Mouse (Mus musculus): ENCODE results near the gene Nek7.

The Nek7 gene

DNA sequence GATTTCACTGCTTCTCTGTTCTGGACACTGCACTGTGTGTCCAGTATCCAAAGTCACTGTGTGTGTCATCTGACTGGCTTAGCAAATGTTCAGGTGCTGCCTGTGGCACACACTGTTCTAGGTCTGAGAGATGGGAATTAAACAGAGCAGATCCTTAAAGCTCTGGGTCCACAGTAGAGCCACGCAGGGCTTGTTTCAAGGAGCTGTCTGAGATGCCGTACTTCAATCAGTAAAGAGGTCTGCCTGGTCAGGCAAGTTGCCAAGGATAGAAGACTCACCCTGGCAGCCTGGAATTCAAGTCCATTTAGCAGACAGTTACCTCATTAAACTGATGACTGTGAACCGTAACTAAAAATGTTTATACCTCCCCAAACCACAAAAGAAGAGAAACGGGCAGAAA lies 112.9 kb downstream of the Nek7 start:
- DNase-seq = no peak

DNA sequence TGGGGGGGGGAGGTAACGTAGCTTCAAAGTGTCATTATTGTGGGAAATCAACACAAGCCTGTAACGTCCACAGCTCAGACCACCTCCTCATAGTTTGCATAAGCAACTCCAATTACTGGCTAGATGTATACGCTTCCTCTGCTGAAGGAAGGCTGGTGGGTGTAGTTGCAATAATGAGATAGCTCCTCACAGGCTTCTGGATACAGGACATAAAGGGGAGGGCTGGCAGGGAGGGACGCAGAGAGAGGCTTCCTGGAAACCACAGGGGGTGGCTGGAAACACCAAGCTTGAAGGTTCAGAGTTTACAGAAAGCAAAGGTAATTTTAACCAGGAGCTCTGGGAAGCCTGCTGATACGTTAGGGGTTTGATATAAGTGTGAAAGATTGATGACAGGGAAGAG lies 115.7 kb downstream of the Nek7 start:
- DNase-seq = peak; percentile 18

DNA sequence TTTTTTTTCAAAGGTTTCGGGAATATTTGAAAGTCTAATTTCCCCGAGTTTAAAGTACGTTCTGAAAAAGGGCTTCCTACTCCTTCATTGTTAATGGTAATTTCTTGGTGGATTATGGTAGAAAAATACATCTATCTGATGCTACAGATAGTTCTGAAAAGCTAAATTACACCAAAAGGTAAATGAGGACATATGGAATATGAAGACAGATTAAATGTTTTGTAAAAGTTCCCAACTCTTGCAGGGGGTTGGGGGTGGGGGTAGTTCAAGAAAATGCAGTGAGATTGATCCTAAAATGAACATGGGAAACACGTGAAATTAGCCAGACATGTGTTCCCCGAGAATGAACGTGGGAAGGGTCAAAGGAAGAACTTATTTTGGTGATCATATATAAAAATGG lies 119.2 kb downstream of the Nek7 start:
- no peak for DNase-seq

DNA sequence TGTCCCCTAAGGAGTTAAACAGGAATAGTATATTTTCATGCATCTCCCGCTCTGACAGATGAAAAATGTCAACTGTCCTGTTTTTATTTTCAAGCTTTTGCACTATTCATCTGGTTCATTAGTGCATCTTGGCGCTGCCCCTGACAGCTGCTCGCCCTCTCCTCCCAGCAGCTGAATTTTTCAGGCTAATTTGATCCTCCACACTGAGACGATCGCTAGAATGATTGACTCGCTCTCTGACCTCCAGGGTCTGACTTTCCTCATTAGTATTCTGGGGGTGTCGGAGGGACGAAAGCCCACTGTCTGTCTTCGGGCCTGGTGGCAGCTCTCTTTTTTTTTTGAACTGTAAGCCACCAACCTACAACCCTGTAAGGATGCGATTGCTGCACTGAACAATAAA lies 119.8 kb downstream of the Nek7 start:
- peak; percentile 86 for DNase-seq

DNA sequence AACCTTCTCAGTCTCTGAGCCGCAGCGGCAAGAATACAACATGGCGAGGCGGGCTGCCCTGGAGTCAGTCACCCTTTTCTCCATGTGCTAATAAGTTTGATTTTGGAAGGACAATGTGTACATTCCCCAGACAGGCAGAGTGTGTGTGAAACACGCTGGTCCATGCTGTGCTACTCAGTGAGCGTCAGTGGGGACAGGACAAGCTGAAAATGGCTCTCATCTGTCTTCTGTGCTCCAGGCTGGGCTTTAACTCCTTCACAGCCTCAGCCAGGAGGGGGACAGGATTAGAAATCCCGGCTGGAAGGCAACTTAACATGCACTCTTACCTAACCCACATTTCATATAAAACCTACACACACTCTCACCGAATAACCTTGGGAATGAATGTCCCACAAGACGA lies 120.5 kb downstream of the Nek7 start:
- DNase-seq = peak; percentile 64

DNA sequence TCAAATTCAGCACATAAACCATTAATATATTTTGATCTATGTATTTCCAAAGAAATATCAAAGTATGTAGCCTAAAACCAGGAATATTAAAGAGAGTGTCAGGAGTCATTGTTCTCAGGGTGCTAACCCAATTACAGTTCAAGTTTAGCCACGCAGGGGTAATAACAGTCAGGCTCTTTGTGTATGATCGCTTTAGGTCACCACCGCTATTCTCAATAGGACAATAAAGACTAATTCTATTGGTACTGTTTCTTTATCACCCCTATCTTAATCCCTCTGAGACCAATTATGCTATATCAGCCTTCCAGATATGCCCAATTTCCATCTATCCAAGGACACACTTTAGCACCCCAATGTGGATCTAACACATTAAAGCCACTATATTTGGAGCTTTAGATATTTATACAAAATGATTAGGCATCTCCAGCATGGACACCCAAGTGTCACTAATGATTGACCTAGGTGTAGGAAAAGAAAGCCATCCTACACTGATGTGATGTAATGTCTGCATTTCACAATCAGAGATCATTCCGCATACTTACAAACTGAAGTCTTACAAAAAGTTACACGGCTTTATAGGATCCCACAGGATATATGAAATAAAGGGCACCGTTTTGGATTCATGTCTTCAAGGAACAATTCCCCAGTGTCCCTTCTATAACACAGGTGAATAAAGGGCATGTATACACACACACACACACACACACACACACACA lies 128.4 kb downstream of the Nek7 start:
- DNase-seq = no peak

DNA sequence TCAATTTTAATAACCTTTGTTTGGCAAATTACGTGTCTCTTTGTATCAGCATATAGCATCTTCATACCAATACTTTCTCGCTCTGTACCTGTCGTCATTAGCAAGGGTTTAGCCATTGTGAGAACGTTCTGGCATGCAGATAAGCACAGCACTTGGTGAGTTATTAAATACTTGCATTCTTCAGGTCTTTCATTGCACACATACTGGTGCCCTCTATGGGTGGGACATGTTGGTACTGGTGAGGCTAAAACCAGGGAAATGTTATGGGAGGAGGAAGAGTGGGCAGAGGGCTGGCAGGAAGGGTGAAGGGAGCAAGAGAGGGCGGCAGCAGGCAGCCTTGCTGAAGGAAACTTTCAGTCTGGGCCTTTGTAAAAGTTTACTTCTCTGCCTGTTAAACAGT lies 132.4 kb downstream of the Nek7 start:
- DNase-seq = no peak

GRCm38 (mm10) chr1:138480694-138481093 lies 139.2 kb downstream of the Nek7 start:
- DNase-seq = no peak

GRCm38 (mm10) chr1:138465352-138465751 lies 154.6 kb downstream of the Nek7 start:
- no peak for DNase-seq

DNA sequence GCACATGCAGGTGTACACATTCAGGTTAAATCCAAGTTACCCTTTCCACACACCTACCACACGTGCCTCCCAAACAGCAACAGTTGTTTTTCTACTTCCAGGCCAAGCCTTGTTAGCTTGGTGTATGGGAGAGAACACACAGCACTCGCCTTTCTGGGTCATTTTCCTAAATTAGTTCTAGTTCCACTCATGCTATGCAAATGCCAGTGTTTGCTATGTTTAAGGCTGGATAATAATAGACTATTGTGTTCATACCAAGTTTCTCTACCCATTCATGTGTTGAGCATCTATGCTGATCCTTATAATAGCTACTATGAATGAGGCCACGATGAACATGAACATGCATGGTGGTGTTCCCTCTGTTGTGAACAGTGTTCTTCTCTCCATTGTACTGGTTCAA lies 158.5 kb downstream of the Nek7 start:
- DNase-seq = no peak

DNA sequence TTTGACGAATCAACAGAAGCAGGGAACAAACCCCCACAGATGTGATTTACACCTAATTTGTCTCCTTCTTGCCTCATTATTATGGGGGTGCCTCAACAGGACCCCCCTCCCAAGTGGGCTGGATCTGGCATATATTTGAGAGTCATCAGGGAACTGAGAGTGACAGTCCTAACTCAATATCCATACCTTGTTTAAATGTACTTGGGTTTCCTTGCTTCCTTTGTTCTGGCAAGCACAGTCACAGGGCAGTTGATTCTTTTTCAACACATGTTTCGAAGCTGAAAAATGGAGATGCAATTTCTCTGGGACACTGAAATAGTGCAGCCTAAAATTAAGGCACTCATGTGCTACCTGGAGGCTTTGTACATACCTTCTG lies 170.5 kb downstream of the Nek7 start:
- DNase-seq = no peak

- DNase-seq = no peak
These were observed 171.1 kb downstream of the Nek7 start for GRCm38 (mm10) chr1:138448635-138449475.

DNA sequence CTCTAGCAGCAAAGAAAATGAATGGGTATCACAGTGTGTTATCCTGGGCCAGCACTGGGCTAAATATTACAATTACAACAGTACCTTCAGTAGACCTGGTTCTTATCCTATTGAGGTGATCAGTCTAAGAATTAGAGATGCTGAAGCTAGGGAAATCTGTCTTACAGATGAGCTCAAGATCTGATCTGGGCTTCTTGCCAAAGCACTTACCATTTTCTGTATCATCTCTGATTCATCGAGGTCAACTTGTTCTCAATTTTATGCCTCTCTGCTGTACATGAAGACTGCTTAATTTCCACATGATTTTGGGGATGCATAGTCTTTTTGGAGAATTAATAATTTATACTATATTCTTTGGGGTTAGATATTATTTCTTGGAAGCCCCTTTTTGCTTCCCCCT lies 173.1 kb downstream of the Nek7 start:
- no peak for DNase-seq

All from embryo, embryonic 11 days (tissue).